Mouse (Mus musculus): Measurements from ENCODE around the gene Catsper2. TPM values are rescaled to one million over a fixed set of nuclear protein-coding genes. Genes with fewer than 3 reads are reported as not detected.
A peak's percentile ranks its signal among the peaks of the same experiment; 100 is the strongest.
"Not testable (repeated sequence)": the region's sequence is repeated elsewhere in the genome, so short reads cannot be mapped to it uniquely, and the experiment has no call there.

Gene Catsper2
- polyA plus RNA-seq, 1 experiment: 0.92 TPM

DNA sequence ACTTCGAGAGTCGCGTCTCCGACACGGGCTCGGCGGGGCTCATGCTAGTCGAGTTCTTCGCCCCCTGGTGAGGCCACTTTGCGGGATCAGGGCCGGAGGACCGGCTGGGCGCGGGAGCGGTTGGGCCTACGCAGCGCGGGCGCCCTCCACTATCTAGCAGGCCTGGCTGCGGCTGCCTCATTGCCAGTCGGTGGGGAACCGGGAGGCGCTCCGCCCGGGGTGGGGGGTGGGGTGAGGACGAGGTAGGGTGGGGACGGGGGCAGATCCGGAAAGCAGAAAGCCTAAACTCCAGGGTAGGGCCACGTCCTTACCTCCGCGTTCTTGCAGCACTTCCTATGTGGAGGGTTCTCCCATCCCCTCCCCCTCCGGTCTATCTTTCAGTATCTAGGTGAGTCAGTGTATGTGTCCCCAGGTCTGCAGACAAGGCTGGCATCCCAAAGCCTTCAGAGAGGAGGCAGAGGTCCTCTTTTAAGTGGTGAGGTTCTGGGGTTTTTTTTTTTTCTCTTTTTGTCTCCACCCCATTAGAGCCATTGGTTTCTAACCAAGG, 620 bp upstream of the Catsper2 start:
- peaks cover 43% of the 10 kb centered on the region for H3K36me3 ChIP-seq (ENCODE audit: control insufficient read depth, insufficient read depth)
- peaks cover 68% of the 10 kb centered on the region for H3K79me2 ChIP-seq (ENCODE audit: control insufficient read depth, insufficient read depth)
- H3K4me3 ChIP-seq (ENCODE audit: insufficient read depth, poor library complexity, severe bottlenecking): peak overlapping the region; percentile 95
- peaks cover 53% of the 10 kb centered on the region for H3K79me3 ChIP-seq (ENCODE audit: low read depth)
- peak overlapping the region; percentile 99 for H3ac ChIP-seq (ENCODE audit: control insufficient read depth, insufficient read length, low read depth)
- no peaks in the 10 kb centered on the region for H3K27me3 ChIP-seq (ENCODE audit: control insufficient read depth, insufficient read depth, insufficient read length)
- no peak for TF ChIP-seq MYOD1 (IDR thresholded peaks at IDR 0.05; ENCODE audit: control insufficient read depth, insufficient read length, low read depth)

DNA sequence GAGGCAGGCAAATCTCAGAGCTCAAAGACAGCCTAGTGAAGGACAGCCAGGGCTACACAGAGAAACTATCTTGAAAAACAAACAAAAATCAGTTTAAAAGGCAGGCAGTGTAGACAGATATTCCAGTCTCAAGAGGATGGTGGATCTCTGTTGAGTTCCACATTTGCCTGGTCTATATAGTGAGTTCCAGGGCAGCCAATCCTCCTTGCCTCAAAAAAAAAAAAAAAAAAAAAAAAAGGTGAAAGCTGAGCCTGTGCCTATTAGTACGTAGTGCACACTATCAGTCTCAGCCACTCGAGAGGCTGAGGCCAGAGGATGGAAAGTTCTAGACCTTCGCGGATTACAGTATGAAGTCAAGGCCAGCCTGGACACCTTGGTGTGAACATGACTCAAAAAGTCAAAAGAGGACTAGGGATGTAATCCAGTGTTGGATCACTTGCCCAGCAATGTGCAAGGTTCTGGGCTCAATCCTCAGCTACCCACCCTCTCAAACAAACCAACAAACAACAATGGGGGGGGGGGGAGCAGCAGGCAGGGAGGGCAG, 677 bp downstream of the Catsper2 start:
- TF ChIP-seq USF1 (IDR thresholded peaks at IDR 0.05; ENCODE audit: low read depth) (no peak), MYOG (IDR thresholded peaks at IDR 0.05; ENCODE audit: control insufficient read depth, extremely low read depth, insufficient read length) (no peak), CTCF (IDR thresholded peaks at IDR 0.05; ENCODE audit: control insufficient read depth, insufficient read depth, insufficient read length) (no peak), MYOD1 (IDR thresholded peaks at IDR 0.05; ENCODE audit: control insufficient read depth, insufficient read length, low read depth) (no peak), CEBPB (IDR thresholded peaks at IDR 0.05; ENCODE audit: low read depth) (no peak)
- Histone ChIP-seq H3K79me3 (ENCODE audit: low read depth) (peaks cover 40% of the 10 kb centered on the region), H3ac (ENCODE audit: control insufficient read depth, insufficient read length, low read depth) (peak overlapping the region; percentile 60), H3K27me3 (ENCODE audit: control insufficient read depth, insufficient read depth, insufficient read length) (no peaks in the 10 kb centered on the region), H3K36me3 (ENCODE audit: control insufficient read depth, insufficient read depth) (peaks cover 30% of the 10 kb centered on the region), H3K4me3 (ENCODE audit: insufficient read depth, poor library complexity, severe bottlenecking) (peak overlapping the region; percentile 95), H3K79me2 (ENCODE audit: control insufficient read depth, insufficient read depth) (peaks cover 55% of the 10 kb centered on the region)

DNA sequence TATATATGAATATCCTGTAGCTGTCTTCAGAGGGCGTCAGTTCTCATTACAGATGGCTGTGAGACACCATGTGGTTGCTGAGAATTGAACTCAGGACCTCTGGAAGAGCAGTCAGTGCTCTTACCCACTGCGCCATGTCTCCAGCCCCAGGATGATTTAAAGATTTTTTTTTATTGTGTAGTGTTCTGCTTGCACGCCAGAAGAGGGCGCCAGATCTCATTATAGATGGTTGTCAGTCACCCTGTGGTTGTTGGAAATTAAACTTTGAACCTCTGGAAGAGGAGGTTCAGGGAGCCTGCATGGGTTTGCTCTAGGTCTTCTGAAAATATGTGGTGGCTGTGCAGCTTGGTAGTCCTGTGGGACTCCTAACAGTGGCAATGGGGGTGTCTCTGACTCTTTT, 5.4 kb downstream of the Catsper2 start:
- Histone ChIP-seq H3K4me3 (ENCODE audit: insufficient read depth, poor library complexity, severe bottlenecking) (no peak overlapping the region), H3K79me2 (ENCODE audit: control insufficient read depth, insufficient read depth) (peaks cover 13% of the 10 kb centered on the region), H3K27me3 (ENCODE audit: control insufficient read depth, insufficient read depth, insufficient read length) (no peaks in the 10 kb centered on the region), H3ac (ENCODE audit: control insufficient read depth, insufficient read length, low read depth) (no peak overlapping the region), H3K36me3 (ENCODE audit: control insufficient read depth, insufficient read depth) (no peaks in the 10 kb centered on the region), H3K79me3 (ENCODE audit: low read depth) (no peaks in the 10 kb centered on the region)
- no peak for TF ChIP-seq MYOG (IDR thresholded peaks at IDR 0.05; ENCODE audit: control insufficient read depth, extremely low read depth, insufficient read length)
- no peak for TF ChIP-seq MAX (IDR thresholded peaks at IDR 0.05)
- peak; percentile 4 for TF ChIP-seq CTCF (IDR thresholded peaks at IDR 0.05; ENCODE audit: control insufficient read depth, insufficient read depth, insufficient read length)
- no peak for TF ChIP-seq CEBPB (IDR thresholded peaks at IDR 0.05; ENCODE audit: low read depth)
- no peak for TF ChIP-seq FOSL1 (IDR thresholded peaks at IDR 0.05; ENCODE audit: insufficient read depth, low read length, poor library complexity, severe bottlenecking)
- TF ChIP-seq MYOD1 (IDR thresholded peaks at IDR 0.05; ENCODE audit: control insufficient read depth, insufficient read length, low read depth): no peak
- no peak for TF ChIP-seq USF1 (IDR thresholded peaks at IDR 0.05; ENCODE audit: low read depth)

DNA sequence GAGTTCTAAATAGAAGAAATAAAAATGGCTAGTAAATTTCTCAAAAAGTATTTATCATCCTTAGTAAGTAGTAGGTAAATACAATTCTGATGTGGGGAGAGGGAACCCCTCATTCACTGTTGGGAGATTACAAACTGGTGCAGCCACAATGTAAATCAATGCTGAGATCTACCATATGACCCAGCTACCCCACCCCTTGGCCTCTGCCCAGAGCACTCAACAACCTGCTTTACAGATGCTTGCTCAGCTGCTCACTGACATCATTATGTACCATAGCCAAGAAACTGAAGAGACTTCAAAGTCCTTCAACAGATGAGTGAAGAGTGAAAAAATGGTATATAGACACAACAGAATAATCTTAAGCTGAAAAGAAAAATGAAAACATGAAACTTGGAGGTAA, 10.3 kb downstream of the Catsper2 start:
- Histone ChIP-seq H3K4me3 (ENCODE audit: insufficient read depth, poor library complexity, severe bottlenecking) (no peak overlapping the region), H3K79me2 (ENCODE audit: control insufficient read depth, insufficient read depth) (no peaks in the 10 kb centered on the region), H3ac (ENCODE audit: control insufficient read depth, insufficient read length, low read depth) (no peak overlapping the region), H3K27me3 (ENCODE audit: control insufficient read depth, insufficient read depth, insufficient read length) (no peaks in the 10 kb centered on the region), H3K79me3 (ENCODE audit: low read depth) (no peaks in the 10 kb centered on the region), H3K36me3 (ENCODE audit: control insufficient read depth, insufficient read depth) (no peaks in the 10 kb centered on the region)
- TF ChIP-seq MYOG (IDR thresholded peaks at IDR 0.05; ENCODE audit: control insufficient read depth, extremely low read depth, insufficient read length) (no peak), FOSL1 (IDR thresholded peaks at IDR 0.05; ENCODE audit: insufficient read depth, low read length, poor library complexity, severe bottlenecking) (no peak), MYOD1 (IDR thresholded peaks at IDR 0.05; ENCODE audit: control insufficient read depth, insufficient read length, low read depth) (peak; percentile 21), USF1 (IDR thresholded peaks at IDR 0.05; ENCODE audit: low read depth) (no peak), CTCF (IDR thresholded peaks at IDR 0.05; ENCODE audit: control insufficient read depth, insufficient read depth, insufficient read length) (no peak)

DNA sequence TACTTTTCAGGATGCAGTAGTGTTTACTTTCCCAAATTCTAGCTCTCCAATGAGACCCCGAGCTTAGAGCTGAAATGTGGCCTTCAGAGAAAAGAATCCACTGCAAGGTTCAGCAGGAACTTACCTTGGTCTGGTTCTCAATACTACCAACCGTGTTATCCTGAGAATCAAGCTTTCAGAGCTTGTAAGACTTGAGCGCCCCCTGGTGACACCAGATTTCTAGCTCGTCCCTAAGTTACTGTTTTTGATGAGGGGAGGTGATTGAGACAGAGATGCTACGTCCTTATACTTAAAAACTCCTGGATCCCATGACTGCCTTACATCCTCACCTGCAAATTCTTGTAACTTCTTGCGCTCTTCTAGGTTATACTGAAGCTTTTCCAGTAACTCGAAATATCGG, 17.0 kb downstream of the Catsper2 start:
- H3ac ChIP-seq (ENCODE audit: control insufficient read depth, insufficient read length, low read depth): no peak overlapping the region
- H3K27me3 ChIP-seq (ENCODE audit: control insufficient read depth, insufficient read depth, insufficient read length): no peaks in the 10 kb centered on the region
- TF ChIP-seq MYOD1 (IDR thresholded peaks at IDR 0.05; ENCODE audit: control insufficient read depth, insufficient read length, low read depth): no peak
- no peak for TF ChIP-seq FOSL1 (IDR thresholded peaks at IDR 0.05; ENCODE audit: insufficient read depth, low read length, poor library complexity, severe bottlenecking)
- TF ChIP-seq MYOG (IDR thresholded peaks at IDR 0.05; ENCODE audit: control insufficient read depth, extremely low read depth, insufficient read length): no peak
- no peak for TF ChIP-seq MAX (IDR thresholded peaks at IDR 0.05)
- H3K79me2 ChIP-seq (ENCODE audit: control insufficient read depth, insufficient read depth): no peaks in the 10 kb centered on the region
- no peak overlapping the region for H3K4me3 ChIP-seq (ENCODE audit: insufficient read depth, poor library complexity, severe bottlenecking)
- no peaks in the 10 kb centered on the region for H3K79me3 ChIP-seq (ENCODE audit: low read depth)
- H3K36me3 ChIP-seq (ENCODE audit: control insufficient read depth, insufficient read depth): no peaks in the 10 kb centered on the region

DNA sequence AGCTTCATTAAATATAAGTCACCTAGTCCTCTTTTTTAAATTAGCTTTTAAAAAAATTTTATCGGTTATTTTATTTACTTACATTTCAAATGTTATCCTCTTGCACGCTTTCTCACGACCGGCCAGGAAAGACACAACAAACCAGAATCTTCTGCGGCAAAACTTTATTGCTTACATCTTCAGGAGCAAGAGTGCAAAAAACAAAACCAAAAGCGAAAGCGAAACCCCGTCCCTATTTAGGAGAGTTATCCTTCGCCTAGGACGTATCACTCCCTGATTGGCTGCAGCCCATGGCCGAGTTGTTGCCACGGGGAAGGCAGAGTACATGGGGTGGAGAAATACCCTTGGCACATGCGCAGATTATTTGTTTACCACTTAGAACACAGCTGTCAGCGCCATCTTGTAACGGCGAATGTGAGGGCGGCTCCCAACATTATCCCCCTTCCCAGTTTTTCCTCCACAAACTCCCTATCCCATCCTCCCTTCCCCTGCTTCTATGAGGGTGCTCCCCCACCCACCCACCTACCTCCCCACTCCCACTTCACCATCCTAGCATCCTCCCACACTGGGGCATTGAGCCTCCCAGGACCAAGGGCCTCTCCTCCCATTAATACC, 26.5 kb downstream of the Catsper2 start, which contains the start of gene Strc:
Gene Strc, minus strand, starts transcription at position 208 of the 615 bp plus-strand sequence.
- not testable (repeated sequence) for H3K4me3 ChIP-seq (ENCODE audit: insufficient read depth, poor library complexity, severe bottlenecking)

More for the DNA sequence above, 26.5 kb downstream of the Catsper2 start, which contains the start of gene Strc:
- H3K27me3 ChIP-seq (ENCODE audit: control insufficient read depth, insufficient read depth, insufficient read length); H3ac ChIP-seq (ENCODE audit: control insufficient read depth, insufficient read length, low read depth); H3K79me2 ChIP-seq (ENCODE audit: control insufficient read depth, insufficient read depth); H3K36me3 ChIP-seq (ENCODE audit: control insufficient read depth, insufficient read depth); H3K79me3 ChIP-seq (ENCODE audit: low read depth): not testable (repeated sequence)

Measured in C2C12 (cell line).